Mouse (Mus musculus) cerebellum, adult 11 months (tissue): ENCODE data around the gene Diaph2.
"Not testable (repeated sequence)": the region's sequence is repeated elsewhere in the genome, so short reads cannot be mapped to it uniquely, and the experiment has no call there.

Source experiments
- DNase-seq: peaks from one replicate; pipeline ENCODE4 v3.0.0; 2022

Gene Diaph2

DNA sequence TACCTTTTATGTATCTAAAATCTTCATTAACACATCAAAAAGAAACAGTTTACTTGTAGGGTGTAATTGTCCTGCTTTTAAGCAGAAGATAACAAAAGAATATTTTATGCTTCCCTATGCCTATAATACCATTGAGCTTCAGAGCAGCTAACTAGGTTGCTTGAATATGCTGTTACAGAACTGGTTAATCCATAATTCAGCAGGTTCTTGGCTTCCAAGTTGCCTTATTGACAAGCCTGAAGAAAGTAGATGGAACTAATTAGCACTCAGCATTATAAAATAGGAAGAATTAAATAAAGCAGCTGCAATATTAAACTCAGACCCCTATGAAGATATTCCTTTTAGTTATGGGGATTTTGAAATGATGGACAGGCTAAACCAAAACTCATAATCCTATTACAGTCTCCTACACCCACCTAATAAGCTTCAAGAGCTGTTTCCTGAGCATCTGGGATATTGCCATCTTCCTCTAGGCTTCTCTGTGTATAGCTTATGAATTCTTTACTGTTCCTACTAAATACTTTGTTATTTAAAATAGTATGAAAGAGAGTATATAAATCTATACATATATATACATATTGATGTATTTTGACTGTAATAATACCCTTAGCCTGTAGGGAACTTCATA is 601.4 kb downstream of the Diaph2 start:
- no peak for DNase-seq

DNA sequence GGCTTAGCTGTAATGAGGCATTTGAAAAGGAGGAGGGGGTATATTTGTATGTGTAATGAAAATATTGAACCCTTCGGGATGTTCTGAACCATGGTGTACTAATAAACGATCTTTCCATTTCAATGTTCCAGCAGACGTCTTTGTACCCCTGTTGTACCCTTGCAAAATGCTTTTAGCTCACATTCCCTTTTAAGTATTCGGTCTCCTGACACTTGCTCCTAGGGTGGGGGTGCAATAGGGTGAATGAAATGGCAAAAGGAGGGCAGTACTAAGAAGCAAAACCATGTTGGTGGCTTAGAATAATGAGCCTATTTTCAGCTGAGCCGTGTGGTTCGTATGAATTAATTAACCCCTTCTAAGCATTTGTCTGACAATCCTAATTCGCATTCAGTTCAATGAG is 601.9 kb downstream of the Diaph2 start:
- no peak for DNase-seq

- DNase-seq = no peak
Measured at GRCm38 (mm10) chrX:130393508-130394145, 644.1 kb downstream of the Diaph2 start.

- peak; percentile 11 for DNase-seq
Measured at GRCm38 (mm10) chrX:130403214-130403613, 653.7 kb downstream of the Diaph2 start.

DNA sequence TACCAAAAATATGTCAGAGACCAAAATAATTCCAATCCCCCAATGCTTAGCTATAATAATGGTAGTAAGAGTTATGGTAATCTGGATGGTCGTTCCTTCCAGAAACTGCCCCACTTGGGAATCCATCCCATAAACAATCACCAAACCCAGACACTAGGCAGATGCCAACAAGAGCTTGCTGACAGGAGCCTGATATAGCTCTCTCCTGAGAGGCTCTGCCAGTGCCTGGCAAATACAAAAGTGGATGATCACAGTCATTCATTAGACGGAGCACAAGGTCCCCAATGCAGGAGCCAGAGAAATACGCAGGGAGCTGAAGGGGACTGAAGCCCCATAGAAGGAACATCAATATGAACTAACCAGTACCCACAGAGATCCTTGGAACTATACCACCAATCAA is 657.9 kb downstream of the Diaph2 start:
- not testable (repeated sequence) for DNase-seq

GRCm38 (mm10) chrX:130408985-130409384 is 659.4 kb downstream of the Diaph2 start:
- DNase-seq = peak; percentile 13

- no peak for DNase-seq
Measured at GRCm38 (mm10) chrX:130423134-130423533, 673.6 kb downstream of the Diaph2 start.

DNA sequence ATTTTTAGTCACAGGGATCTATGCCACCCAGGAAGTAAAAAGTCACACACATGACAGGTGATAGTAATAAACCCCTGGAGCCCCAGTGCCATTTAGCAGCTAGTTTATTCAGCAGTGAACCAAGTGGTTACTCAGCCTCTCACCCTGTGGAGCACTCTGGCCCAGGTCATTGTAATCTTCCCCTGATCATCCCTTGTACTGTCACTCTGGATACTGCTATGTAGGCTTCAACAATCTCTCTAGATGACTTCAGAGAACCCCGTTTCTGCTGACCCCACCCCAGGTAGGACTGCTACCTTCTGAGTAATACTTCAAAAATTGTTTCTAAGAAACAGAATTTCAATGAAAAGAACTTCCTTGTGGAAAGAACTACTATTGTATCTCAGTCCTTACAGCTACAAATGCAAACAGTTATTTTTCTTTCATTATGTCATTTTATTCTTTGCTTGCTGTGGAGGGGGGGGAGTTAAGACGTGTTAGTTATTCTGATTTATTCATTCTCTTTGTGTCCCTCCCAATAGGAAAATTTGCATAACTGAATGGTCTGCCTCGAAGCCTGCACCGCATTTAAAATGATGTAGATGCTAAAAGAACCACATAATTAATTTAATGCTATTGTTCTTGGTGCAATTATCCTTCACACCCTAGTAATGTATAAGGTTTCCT is 702.4 kb downstream of the Diaph2 start:
- DNase-seq = no peak

GRCm38 (mm10) chrX:130452488-130452823 is 702.9 kb downstream of the Diaph2 start:
- DNase-seq = no peak

- DNase-seq = no peak
Measured at GRCm38 (mm10) chrX:130473133-130473532, 723.6 kb downstream of the Diaph2 start.

DNA sequence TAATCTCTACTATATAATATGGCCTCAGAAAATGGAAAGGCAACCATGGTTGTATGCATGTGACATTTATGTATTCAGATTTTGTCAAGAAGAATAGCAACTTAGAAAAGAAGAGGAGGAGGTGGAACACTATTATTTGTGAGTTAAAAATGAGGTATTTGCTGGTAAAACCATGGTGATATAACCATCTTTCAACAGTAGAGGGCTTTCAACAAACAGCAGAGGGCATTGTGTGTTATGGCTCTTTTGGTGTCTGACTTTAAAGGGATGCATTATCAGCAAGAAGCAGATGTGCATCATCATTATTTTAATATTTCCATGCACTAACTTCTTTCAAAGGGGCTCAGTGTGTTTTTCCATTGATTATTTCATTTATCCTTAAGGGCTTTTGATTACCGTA is 731.3 kb downstream of the Diaph2 start:
- DNase-seq = no peak

DNA sequence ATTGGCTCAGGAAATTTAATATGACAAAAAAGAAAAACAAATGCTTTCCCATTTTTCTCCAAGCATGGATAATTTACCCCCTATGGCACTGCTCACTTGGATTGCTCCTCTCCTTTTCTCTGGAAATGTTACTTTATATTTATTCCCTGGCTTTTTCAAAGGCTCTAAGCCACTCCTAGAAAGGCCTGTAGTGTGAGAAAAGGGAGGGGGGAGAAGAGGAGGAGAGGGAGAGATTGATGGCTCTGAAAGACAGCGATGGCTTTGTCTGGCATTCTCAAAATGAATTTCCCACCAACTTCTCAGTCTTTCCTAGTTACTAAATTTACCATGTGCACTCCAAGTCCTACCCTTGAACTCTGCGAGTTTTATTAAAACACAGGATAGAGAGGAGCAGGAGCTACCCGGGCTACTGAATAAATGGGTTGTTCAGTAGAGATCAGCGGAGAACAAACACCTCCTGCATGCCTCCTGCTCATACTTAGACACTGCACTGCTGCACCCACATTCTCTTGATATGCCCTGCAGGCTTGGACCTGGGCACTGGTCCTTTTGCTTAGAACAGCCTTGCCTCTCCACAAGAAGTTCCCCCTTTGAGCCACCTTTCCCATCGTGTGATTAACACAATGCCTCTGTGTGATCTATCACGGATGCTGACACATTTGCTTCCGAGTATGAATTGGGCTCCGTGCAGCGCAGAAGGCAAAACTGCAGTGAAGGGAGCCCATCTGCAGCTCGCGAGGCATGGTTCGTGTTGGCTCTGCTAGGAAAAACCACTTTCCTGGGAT is 753.3 kb downstream of the Diaph2 start:
- DNase-seq = peak; percentile 5

GRCm38 (mm10) chrX:130503465-130503860 is 753.9 kb downstream of the Diaph2 start:
- DNase-seq = no peak

- DNase-seq = no peak
Measured at GRCm38 (mm10) chrX:130505626-130506025, 756.1 kb downstream of the Diaph2 start.
